Mouse (Mus musculus) common myeloid progenitor, adult 5-6 weeks (primary cell): ENCODE results near the gene Rrp9. TPM values are rescaled to one million over a fixed set of nuclear protein-coding genes. Genes with fewer than 3 reads are reported as not detected.
A peak's percentile ranks its signal among the peaks of the same experiment; 100 is the strongest.
"Not testable (repeated sequence)": the region's sequence is repeated elsewhere in the genome, so short reads cannot be mapped to it uniquely, and the experiment has no call there.

Source experiments
- ATAC-seq: replicated peaks from 2 replicates; pipeline ENCODE4 v1.8.0; 2016; ENCODE audit warnings: low read depth, mild to moderate bottlenecking, moderate TSS enrichment, inconsistent platforms; ENCODE audit not compliant: poor library complexity, severe bottlenecking
- total RNA-seq: library from RNA; stranded (forward); fragments of 200-1000, 187-1606 nt; gene quantifications from 2 replicates; pipeline ENCODE4 v1.2.3, GENCODE M21; 2017

Rrp9 gene
- total RNA-seq, 1 experiment from 2014 or later = 43.9 TPM

DNA sequence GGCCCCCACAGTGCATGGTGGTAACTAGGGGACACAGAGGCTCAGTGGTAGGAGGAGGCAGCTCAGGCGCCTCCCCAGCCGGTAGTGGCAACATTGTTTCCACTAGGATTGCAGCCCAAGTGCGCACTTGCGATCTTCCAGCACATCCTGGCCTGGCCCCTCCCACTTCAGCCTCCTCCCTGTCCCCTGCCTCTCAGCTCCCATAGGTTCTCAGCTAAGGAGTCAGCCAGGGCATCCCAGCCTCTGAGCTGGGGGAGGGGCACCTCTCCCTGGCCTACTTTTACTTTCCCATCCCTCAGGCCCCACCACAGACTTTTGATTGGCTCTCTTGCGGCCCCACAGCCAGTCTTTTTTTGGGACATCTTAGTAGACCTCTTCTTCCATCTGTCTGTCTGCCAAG is 3.9 kb upstream of the Rrp9 start:
- no peak for ATAC-seq

DNA sequence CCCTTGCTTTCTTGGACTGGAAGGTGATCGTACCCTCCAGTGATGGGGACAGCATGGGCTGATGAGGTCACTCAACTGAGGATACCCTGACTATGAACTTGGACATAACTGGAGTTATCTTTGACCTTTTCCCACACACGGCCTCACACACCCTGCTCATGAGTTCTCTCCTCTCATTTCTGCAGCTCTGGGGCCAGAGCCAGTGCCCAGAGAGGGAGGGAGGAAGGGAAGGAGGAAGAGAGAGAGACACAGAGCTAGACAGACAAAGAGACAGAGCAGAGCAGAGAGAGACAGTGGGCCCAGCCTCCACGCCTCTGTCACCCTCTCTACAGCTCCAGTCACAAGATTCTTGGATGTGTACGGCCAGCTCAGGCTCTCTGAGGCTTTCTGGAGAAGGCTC is 3.4 kb upstream of the Rrp9 start:
- ATAC-seq = no peak

GRCm38 (mm10) chr9:106473081-106473752 is 2.5 kb upstream of the Rrp9 start:
- ATAC-seq = no peak

DNA sequence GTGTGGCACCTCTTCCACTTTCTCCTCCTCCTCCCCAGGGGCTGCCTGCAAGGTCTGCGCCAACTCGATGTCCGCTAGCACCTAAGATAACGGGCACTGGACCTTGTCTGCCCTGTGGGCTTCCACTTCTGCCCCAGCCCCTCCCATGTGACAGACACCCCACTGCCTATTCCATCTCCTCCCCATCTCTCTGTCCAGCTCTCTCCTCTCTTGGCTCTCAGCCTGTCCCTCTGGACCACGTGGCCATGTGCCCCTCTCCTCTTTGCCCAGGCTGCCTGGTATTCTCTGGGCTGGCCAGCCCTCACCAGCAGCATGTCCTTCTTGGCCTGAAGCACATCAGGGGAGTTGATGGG is 2.0 kb upstream of the Rrp9 start:
- no peak for ATAC-seq

DNA sequence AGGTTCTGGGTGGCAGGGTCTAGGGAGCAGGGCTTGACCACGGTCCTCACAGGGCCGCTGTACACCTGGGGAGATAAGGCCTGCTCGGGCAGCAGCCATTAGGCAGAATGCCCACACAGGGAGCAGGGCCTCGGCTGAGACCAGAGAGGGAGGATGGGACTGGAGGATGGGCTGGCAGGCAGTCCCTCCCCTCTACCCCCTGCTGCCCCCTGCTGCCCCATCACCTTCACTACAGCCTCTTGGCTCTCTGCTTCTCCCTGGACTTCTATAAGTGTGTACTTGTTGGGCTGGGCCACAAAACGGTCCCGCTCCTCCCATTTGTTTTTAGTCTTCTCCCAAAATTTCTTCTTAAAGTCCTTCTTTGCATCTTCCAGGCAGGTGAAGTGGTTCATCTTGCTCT is 1.3 kb upstream of the Rrp9 start:
- ATAC-seq = peak; percentile 31; the same call in 1 of the 2 replicates

DNA sequence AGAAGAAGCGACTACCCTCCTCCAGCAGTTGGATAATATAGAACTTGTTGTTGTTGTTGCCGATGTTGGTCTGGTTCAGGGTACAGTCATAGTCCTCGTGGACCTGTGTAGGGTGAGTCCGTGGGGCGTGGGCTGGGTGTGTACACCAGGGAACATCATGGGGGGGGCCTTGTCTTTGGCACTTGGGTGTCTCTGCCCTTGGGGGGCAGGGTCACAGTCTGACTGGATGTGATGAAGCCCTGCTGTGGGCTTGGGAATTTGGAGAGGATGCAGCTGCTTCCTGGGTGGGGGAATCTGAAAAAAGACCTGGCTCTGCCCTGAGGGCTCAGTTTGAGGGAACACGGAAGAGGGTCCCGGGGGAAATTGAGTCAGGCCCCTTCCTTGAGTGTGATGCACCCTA is 717 bp upstream of the Rrp9 start:
- ATAC-seq = no peak

DNA sequence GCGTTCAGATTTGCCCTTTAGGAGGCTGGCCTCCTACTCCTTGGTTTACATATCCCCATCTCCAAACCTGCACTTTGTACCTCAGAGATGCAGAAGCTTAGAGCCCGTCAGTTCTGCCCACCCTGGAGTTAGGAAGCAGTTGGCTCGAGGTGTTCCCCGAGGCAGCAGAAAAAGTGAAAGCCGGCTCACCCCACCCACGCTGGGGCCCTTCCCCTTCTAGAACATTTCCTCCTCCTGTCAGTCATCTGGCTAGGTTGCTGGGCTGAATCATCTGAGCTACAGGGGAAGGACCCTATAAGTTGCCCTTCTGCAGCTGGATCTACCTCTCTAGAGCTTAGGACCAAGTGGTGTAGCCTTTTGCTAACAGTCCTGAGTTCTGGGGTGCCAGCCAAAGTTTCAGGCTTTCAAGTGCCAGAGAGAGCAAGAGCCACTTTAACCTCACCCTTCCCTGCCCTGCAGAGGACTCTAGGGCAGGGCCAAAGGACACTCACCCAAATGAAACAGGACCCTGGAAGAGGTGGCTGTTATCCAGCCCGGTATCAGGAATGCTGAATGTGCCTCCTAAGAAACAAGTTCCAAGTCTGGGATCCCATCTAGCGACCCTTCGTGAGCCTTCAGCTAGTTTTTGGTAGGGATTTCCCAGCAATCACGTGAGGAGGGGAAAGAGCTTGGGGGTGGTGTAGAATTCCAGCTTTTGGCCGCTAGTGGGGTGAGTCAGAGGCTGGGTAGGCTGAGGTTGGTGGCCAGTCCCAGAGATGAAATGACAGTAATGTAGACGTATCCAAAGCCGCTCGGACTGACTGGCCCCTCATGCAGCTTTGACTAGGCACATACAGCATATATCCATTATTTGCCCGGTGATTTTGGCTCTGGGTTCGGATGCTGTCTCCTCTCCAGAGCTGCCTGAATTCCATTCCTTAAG is 500 bp downstream of the Rrp9 start:
- peak; percentile 29 for ATAC-seq

DNA sequence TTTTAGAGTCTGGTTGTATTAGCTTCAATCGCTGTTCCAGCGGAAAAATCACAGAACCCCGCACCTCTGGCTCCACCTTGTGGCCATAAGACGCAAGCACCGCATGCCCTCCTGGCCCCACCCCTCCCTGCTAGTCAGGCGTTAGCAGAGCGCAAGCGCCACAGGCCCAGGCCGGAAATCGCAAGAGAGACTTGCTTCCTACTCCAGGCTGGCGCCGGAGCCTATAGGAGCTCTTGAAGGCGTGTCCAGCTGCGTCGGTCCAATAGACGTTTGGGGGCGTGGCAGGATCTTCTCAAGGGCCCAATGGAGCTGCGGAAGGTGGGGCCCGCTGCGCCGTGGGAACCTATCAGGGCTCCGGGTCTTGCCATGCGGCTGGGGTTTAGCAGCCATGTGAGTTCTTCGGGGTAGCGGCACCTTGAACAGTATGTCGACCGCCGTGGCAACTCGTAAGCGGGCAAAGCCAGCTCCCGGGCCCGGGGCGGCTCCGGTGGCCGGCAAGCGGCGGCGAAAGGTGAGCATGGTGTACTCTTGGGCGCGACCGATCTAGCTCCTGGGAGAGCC is 1.2 kb downstream of the Rrp9 start, which contains the start of gene Parp3:
Gene Parp3 (minus strand): TSS at position 26 of the 561 bp plus-strand sequence.
- ATAC-seq = peak; percentile 89

GRCm38 (mm10) chr9:106477649-106478048 is 1.9 kb downstream of the Rrp9 start:
- ATAC-seq = no peak

- ATAC-seq = no peak
Observed at GRCm38 (mm10) chr9:106478101-106478500, 2.3 kb downstream of the Rrp9 start.

GRCm38 (mm10) chr9:106480541-106480940 is 4.8 kb downstream of the Rrp9 start:
- ATAC-seq = no peak

DNA sequence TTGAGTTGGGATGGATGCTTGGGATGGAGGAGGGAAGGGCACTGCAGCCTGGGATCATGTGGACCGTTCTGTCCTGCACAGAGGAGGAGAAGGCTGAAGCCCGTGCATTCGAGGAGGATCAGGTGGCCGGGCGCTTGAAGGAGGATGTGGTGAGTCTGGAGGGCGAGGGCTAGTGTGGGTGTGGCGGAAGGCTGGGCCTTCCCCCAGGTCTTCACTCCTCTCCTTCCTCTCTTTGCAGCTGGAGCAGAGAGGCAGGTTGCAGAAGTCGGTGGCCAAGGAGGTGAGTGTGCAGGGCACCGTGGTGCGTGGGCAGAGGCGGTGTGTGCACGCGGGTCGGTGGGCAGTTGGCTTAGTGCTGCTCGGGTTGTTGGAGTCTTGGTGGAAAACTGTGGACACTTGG is 5.3 kb downstream of the Rrp9 start:
- peak; percentile 9; the same call in 1 of the 2 replicates for ATAC-seq

DNA sequence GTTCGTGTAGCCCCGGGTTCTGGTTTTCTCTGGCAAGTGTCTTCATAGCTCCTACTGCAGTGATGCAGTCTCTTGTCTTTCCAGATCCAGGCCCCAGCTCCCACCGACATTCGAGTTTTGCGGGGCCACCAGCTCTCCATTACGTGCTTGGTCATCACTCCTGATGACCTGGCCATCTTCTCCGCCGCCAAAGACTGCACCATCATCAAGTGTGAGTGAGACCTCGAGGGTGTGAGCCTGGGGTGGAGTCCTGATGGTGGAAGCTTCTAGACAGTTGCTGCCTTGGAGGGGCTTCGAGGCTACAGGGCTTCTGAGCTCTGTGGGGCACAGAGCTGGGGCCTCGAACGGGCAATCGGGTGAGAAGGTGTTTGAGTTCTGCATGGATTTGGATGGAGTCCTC is 5.9 kb downstream of the Rrp9 start:
- no peak for ATAC-seq

GRCm38 (mm10) chr9:106482578-106483115 is 6.9 kb downstream of the Rrp9 start:
- ATAC-seq = no peak

- no peak for ATAC-seq
Observed at GRCm38 (mm10) chr9:106483136-106483535, 7.4 kb downstream of the Rrp9 start.

DNA sequence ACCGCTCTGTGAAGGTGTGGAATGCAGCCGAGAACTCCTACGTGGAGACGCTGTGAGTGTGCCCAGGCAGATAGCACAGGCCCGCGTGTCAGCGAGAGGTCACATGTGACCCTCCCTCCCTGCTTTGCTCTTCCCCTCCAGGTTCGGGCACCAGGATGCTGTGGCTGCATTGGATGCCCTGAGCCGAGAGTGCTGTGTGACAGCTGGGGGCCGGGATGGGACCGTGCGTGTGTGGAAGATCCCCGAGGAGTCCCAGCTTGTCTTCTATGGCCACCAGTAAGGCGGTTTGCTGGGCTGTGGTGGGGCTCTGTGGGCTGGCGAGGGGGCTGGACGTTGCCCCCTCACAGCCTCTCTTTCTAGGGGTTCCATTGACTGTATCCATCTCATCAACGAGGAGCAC is 7.8 kb downstream of the Rrp9 start:
- ATAC-seq = no peak

DNA sequence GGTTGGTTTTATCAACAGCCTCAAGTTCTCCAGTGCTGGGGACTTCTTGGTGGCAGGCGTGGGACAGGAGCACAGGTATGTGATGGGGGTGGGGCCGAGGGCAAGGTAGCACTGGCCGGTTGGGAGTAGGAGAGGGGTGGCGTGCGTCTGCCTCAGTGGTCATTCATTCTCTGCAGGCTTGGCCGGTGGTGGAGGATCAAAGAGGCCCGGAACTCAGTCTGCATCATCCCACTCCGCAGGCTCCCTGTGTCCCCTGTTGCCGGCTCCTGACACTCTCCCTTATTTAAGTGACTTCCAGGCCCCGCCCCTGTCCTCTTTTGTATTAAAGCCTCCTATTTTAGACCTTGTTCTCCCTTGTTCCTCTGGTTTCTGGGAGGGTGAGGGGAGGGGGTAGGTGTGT is 9.3 kb downstream of the Rrp9 start:
- no peak for ATAC-seq

GRCm38 (mm10) chr9:106487602-106488001 is 11.8 kb downstream of the Rrp9 start:
- not testable (repeated sequence) for ATAC-seq

DNA sequence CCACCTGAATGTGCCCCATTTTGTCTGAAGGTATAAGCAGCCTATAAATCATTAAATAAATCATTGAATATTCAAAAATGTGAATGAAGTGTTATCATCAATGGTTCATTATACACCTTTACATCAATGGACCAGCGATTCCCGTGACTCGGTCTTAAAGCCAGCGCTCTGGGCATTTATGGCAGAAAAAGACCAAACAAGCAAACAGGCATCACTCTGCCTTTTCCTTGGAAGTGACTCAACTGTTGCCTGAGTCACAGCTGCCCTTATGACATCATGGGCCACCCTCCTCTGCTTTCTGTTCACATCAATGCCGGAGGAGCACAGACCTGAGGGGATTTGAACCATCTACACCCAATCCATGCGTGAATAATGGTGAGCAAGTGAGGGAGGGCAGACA is 23.9 kb downstream of the Rrp9 start, which contains the start of gene Iqcf1:
Gene Iqcf1 (plus strand): TSS at position 301 of the 400 bp plus-strand sequence.
- no peak for ATAC-seq

DNA sequence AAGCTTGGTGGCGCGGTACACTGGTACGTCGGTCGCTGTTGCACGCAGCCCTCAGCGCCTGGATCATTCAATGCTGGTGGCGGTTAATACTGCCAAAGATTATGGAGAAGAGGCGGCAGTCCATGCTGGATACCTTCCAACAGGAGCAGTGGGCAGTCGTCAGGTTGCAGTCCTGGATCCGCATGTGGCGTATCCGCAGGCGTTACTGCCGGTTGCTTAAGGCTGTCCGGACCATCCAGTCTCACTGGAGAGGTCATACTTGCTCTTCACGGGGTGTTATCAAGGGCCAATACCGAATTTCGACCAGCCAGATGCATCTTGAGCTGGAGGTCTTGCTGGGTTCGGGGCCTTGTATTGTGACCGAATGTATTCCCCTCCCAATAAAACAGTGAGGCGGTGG is 26.1 kb downstream of the Rrp9 start:
- no peak for ATAC-seq

DNA sequence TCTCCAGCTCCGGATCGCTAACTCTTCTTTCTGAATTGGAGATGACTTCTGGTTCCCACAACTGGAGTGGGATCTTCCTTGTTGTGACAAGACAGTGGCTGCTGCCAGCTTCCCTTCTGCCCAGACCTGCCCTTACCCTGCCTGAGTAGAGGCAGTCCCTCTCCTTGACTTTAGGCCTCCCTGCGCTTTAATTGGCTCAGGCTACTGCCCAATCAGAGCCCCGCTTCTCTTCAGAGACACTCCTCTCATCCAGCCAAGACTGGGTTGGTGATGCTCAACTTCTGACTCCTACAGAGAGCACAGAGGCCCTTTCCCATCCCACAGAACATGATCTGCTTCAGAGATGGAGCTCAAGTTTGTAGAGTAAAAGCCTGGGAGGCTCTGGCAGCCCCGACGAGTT is 28.5 kb downstream of the Rrp9 start:
- no peak for ATAC-seq
